Mouse (Mus musculus) midbrain, embryonic 14.5 days (tissue): ENCODE data around the gene Cwc25. TPM values are rescaled to one million over a fixed set of nuclear protein-coding genes. Genes with fewer than 3 reads are reported as not detected.
A peak's percentile ranks its signal among the peaks of the same experiment; 100 is the strongest.
"Not testable (repeated sequence)": the region's sequence is repeated elsewhere in the genome, so short reads cannot be mapped to it uniquely, and the experiment has no call there.

ENCODE experiments used
- ATAC-seq: fragments of 200-750 bp; cut with Nextera tagmentation; 2 replicates; pipeline ENCODE4 v1.8.0; 2017; ENCODE audit warnings: moderate number of reproducible peaks, moderate library complexity; ENCODE audit not compliant: low FRiP score, low TSS enrichment
- DNase-seq: peaks from one replicate; pipeline ENCODE4 v3.0.0-alpha.2; 2015
- H3K27ac ChIP-seq: fragments of 300-500 bp; sonication (generic); replicated peaks from 2 replicates; pipeline ENCODE4 v1.5.1; 2014; ENCODE audit warnings: mild to moderate bottlenecking, low read depth, low read length, moderate library complexity
- H3K27me3 ChIP-seq: fragments of 300-500 bp; sonication (generic); 2 replicates; pipeline ENCODE4 v1.6.1; 2014; ENCODE audit warnings: low read length, control low read depth, mixed read lengths; ENCODE audit not compliant: control insufficient read depth, insufficient read depth
- H3K36me3 ChIP-seq: fragments of 300-500 bp; sonication (generic); 2 replicates; pipeline ENCODE4 v1.6.1; 2014; ENCODE audit warnings: low read length, control low read depth; ENCODE audit not compliant: control insufficient read depth, insufficient read depth
- H3K4me1 ChIP-seq: fragments of 300-500 bp; sonication (generic); 2 replicates; pipeline ENCODE4 v1.6.1; 2014; ENCODE audit warnings: mild to moderate bottlenecking, antibody characterized with exemption, low read length, control low read depth; ENCODE audit not compliant: control insufficient read depth, insufficient read depth
- H3K4me2 ChIP-seq: fragments of 300-500 bp; sonication (generic); 2 replicates; pipeline ENCODE4 v1.6.1; 2014; ENCODE audit warnings: mild to moderate bottlenecking, low read length, moderate library complexity
- H3K4me3 ChIP-seq: fragments of 300-500 bp; sonication (generic); replicated peaks from 2 replicates; pipeline ENCODE4 v1.5.1; 2014; ENCODE audit warnings: low read depth, low read length
- H3K9ac ChIP-seq: fragments of 300-500 bp; sonication (generic); replicated peaks from 2 replicates; pipeline ENCODE4 v1.6.1; 2014; ENCODE audit warnings: mild to moderate bottlenecking, low read length, moderate library complexity
- H3K9me3 ChIP-seq: fragments of 300-500 bp; sonication (generic); 2 replicates; pipeline ENCODE4 v1.6.1; 2016; ENCODE audit warnings: low read length, control low read depth, mixed read lengths; ENCODE audit not compliant: control insufficient read depth
- WGBS: fragments of 180-500 bp; shearing (Covaris S2); extraction: QIAGEN DNeasy Blood & Tissue Kit; methylation state at CpG from one replicate; pipeline ENCODE4 v1.1.7; 2014; 5-methylcytosine and 5-hydroxymethylcytosine counted together
- polyA plus RNA-seq: library from polyadenylated mRNA; unstranded; fragments of >200 nt; fragmentation: Nextera tagmentation; extraction: Ambion mirVana; gene quantifications from 2 replicates; pipeline ENCODE4 v1.2.1, GENCODE M21; 2014

Gene Cwc25
- polyA plus RNA-seq, 1 experiment from 2014 or later, result 13.2 TPM

DNA sequence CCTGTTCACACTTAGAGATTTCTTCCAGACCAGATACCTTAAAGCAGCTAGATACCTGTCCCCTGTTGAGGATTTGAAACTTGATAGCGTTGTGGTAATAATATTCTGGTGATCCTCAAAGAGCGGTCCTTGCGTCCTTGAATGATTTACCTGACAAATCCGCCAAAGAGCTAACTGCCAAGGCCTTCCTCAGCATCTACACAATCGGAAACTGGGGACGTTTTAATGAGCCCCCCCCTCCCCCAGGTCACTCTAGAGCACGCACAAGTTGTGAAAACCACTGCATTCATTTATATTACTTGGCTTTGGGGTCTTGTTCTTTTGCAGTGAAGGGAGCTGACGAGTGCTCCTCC is 31.7 kb upstream of the Cwc25 start:
- Histone ChIP-seq H3K27ac (0 out of 2 replicates have a peak overlapping the region, but pooled peaks have one; percentile 26), H3K4me3 (peak overlapping the region; percentile 90), H3K9me3 (no peaks in the 10 kb centered on the region), H3K4me2 (peak overlapping the region; percentile 72), H3K9ac (no peak overlapping the region), H3K27me3 (no peaks in the 10 kb centered on the region), H3K4me1 (peaks cover 18% of the 10 kb centered on the region), H3K36me3 (no peaks in the 10 kb centered on the region)
- WGBS, result 31% methylated on average over 8 of the region's 8 CpGs
- no peak for DNase-seq
- no peak for ATAC-seq

- no peak overlapping the region for H3K27ac ChIP-seq
- no peak overlapping the region for H3K9ac ChIP-seq
- ATAC-seq (no peak), DNase-seq (no peak)
- peak overlapping the region; percentile 72; the same call in 1 of the 2 replicates for H3K4me2 ChIP-seq
- H3K4me1 ChIP-seq, result peaks cover 15% of the 10 kb centered on the region
- H3K27me3 ChIP-seq, result no peaks in the 10 kb centered on the region
- H3K4me3 ChIP-seq, result no peak overlapping the region
- H3K9me3 ChIP-seq, result no peaks in the 10 kb centered on the region
- WGBS, result 60% methylated on average over 15 of the region's 15 CpGs
- H3K36me3 ChIP-seq, result no peaks in the 10 kb centered on the region
These were observed 31.2 kb upstream of the Cwc25 start for GRCm38 (mm10) chr11:97797369-97798082.

DNA sequence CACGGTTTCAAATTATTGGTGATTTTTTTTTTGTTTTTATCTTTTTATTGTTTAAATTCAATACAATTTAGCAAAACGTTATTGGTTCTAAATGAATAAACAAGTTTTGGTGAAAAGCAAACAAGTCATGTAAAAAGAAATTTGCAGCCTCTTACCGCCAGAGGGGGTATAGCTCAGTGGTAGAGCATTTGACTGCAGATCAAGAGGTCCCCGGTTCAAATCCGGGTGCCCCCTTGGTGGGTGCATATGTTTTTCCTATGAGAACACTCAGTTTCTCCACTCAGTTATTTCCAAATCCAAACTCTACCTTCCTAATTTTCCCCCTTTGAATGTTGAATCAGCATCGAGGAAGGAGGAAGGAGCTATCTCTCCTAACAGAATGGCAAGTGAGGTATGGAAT is 30.6 kb upstream of the Cwc25 start:
- no peak overlapping the region for H3K4me3 ChIP-seq
- no peaks in the 10 kb centered on the region for H3K27me3 ChIP-seq
- H3K4me1 ChIP-seq, result peaks cover 9% of the 10 kb centered on the region
- no peaks in the 10 kb centered on the region for H3K36me3 ChIP-seq
- no peak overlapping the region for H3K9ac ChIP-seq
- H3K9me3 ChIP-seq, result no peaks in the 10 kb centered on the region
- H3K27ac ChIP-seq, result no peak overlapping the region
- DNase-seq (peak; percentile 78), ATAC-seq (no peak)
- no peak overlapping the region for H3K4me2 ChIP-seq
- 5% methylated on average over 6 of the region's 6 CpGs for WGBS

DNA sequence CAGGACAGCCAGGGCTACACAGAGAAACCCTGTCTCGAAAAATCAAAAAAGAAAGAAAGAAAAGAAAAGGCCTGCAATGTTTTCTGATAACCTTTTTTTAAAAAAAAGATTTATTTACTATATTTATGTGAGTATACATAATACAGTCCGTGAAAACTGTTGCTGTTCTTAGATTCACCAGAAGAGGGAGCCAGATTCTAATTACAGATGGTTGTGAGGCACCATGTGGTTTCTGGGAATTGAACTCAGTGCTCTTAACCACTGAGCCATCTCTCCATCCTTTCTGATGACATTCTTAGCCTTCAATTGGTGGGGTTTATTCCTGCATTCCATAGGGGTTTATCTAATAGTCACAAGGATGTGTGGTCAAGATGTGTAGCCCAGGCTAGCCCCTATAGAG is 26.8 kb upstream of the Cwc25 start:
- ATAC-seq (no peak), DNase-seq (peak; percentile 83)
- Histone ChIP-seq H3K27ac (no peak overlapping the region), H3K4me3 (no peak overlapping the region), H3K9me3 (no peaks in the 10 kb centered on the region), H3K27me3 (no peaks in the 10 kb centered on the region), H3K4me2 (no peak overlapping the region), H3K4me1 (no peaks in the 10 kb centered on the region), H3K36me3 (no peaks in the 10 kb centered on the region), H3K9ac (no peak overlapping the region)
- 6% methylated on average over 2 of the region's 2 CpGs for WGBS

DNA sequence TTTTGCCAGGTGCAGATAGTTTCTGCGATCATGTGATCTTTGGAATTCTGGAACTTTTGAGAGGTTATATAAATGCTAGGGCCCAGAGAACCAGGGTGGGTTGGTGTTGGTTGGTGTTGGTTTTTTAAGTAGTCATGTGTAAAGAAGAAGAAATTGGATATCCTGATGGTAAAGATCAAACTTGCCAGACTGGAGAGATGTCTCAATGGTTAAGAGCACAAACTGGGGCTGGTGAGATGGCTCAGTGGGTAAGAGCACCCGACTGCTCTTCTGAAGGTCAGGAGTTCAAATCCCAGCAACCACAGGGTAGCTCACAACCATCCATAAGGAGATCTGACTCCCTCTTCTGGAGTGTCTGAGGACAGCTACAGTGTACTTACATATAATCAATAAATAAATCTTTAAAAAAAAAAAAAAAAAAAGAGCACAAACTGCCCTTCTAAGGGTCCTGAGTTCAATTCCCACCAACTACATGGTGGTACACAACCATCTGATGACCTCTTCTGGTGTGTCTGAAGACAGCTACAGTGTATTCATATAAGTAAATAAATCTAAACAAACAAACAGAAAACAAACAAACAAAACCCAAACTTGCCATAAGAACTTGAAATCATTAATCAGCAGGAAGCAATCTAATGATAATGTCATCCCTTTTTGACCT is 24.6 kb upstream of the Cwc25 start:
- H3K4me3 ChIP-seq, H3K9me3 ChIP-seq, H3K27me3 ChIP-seq, H3K4me2 ChIP-seq, DNase-seq, H3K36me3 ChIP-seq, ATAC-seq, H3K9ac ChIP-seq, H3K27ac ChIP-seq, H3K4me1 ChIP-seq: not testable (repeated sequence)
- WGBS, result 82% methylated on average over 2 of the region's 2 CpGs

- no peak overlapping the region for H3K9ac ChIP-seq
- DNase-seq (no peak), ATAC-seq (no peak)
- H3K27me3 ChIP-seq, result no peaks in the 10 kb centered on the region
- H3K9me3 ChIP-seq, result no peaks in the 10 kb centered on the region
- no peak overlapping the region for H3K27ac ChIP-seq
- no peaks in the 10 kb centered on the region for H3K4me1 ChIP-seq
- H3K36me3 ChIP-seq, result no peaks in the 10 kb centered on the region
- 85% methylated on average over 5 of the region's 5 CpGs for WGBS
- no peak overlapping the region for H3K4me3 ChIP-seq
- no peak overlapping the region for H3K4me2 ChIP-seq
These were observed 23.4 kb upstream of the Cwc25 start for GRCm38 (mm10) chr11:97789727-97790126.

GRCm38 (mm10) chr11:97787961-97788360 is 21.6 kb upstream of the Cwc25 start:
- Histone ChIP-seq H3K36me3 (no peaks in the 10 kb centered on the region), H3K4me1 (no peaks in the 10 kb centered on the region; the same call in 1 of the 2 replicates), H3K9ac (no peak overlapping the region), H3K27me3 (no peaks in the 10 kb centered on the region), H3K4me2 (no peak overlapping the region), H3K4me3 (no peak overlapping the region), H3K27ac (no peak overlapping the region), H3K9me3 (no peaks in the 10 kb centered on the region)
- DNase-seq (no peak), ATAC-seq (no peak)
- WGBS, result 92% methylated on average over 3 of the region's 3 CpGs

GRCm38 (mm10) chr11:97782564-97782895 is 16.2 kb upstream of the Cwc25 start:
- Histone ChIP-seq H3K27me3 (no peaks in the 10 kb centered on the region), H3K4me1 (peaks cover 9% of the 10 kb centered on the region; the same call in 1 of the 2 replicates), H3K4me2 (peak overlapping the region; percentile 78), H3K36me3 (peaks cover 32% of the 10 kb centered on the region), H3K9ac (peak overlapping the region; percentile 52), H3K4me3 (peak overlapping the region; percentile 90), H3K9me3 (no peaks in the 10 kb centered on the region), H3K27ac (peak overlapping the region; percentile 15; the same call in 1 of the 2 replicates)
- ATAC-seq (no peak), DNase-seq (no peak)
- WGBS, result 1% methylated on average over 10 of the region's 10 CpGs
